Mouse (Mus musculus): ENCODE data around the gene Shbg. TPM values are rescaled to one million over a fixed set of nuclear protein-coding genes. Genes with fewer than 3 reads are reported as not detected.

Gene Shbg
- total RNA-seq, 4 experiments from 2014 or later, result 0.59 to 0.92 TPM; not detected in 2

GRCm38 (mm10) chr11:69601768-69602167 lies 15.9 kb downstream of the Shbg start:
- DNase-seq (ENCODE audit: low spot score in 2 of 2), result no peak

- peak; percentile 73 to 83 for DNase-seq (ENCODE audit: low spot score in 2 of 2)
These were observed 17.6 kb downstream of the Shbg start for GRCm38 (mm10) chr11:69600098-69600497.

GRCm38 (mm10) chr11:69599436-69599835 lies 18.3 kb downstream of the Shbg start:
- no peak for DNase-seq (ENCODE audit: low spot score in 2 of 2)

GRCm38 (mm10) chr11:69594853-69595252 lies 22.9 kb downstream of the Shbg start:
- DNase-seq (ENCODE audit: low spot score in 2 of 2), result no peak

GRCm38 (mm10) chr11:69592799-69593198 lies 24.9 kb downstream of the Shbg start:
- no peak for DNase-seq (ENCODE audit: low spot score in 2 of 2)

GRCm38 (mm10) chr11:69591899-69592637 lies 25.6 kb downstream of the Shbg start:
- DNase-seq (ENCODE audit: low spot score in 2 of 2), result peak; percentile 76 to 86

GRCm38 (mm10) chr11:69591424-69591823 lies 26.3 kb downstream of the Shbg start:
- no peak for DNase-seq (ENCODE audit: low spot score in 2 of 2)

DNA sequence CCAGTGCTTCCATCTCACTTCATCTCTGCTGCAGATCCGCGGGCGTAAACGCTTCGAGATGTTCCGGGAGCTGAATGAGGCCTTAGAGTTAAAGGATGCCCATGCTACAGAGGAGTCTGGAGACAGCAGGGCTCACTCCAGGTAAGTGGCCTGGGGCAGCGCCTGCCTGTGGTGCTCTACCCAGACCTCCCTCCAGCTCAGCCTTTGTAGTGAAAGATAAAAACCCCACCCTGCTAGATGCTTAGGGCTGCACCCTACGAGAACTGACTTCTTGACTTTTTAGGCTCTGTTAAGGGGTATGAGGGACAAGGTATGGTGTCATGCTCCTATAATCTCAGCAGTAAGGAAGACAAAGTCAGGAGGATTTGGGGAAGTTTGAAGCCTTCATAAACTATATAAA lies 27.1 kb downstream of the Shbg start:
- DNase-seq (ENCODE audit: low spot score in 2 of 2), result no peak

DNA sequence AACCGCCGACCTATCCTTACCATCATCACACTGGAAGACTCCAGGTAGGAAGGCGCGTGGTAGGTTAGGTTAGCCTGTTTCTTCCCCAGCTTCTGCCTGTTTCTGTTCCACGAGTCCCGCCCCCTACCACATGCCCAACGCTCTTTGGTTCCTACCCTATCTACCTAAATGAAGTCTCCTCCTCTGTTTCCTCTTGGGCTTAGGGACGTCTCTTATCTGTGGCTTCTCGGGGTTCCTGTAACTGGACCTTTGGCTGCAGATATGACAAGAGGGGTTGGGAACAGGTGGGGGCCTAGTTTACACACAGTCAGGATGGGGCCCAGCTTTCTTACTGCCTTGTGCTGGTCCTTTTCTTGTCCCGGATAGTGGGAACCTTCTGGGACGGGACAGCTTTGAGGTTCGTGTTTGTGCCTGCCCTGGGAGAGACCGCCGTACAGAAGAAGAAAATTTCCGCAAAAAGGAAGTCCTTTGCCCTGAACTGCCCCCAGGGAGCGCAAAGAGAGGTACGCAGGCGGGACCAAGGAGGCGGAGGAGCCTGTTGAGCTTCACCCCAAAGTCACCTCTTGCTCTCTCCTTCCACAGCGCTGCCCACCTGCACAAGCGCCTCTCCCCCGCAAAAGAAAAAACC lies 28.4 kb downstream of the Shbg start:
- no peak for DNase-seq (ENCODE audit: low spot score in 2 of 2)

DNA sequence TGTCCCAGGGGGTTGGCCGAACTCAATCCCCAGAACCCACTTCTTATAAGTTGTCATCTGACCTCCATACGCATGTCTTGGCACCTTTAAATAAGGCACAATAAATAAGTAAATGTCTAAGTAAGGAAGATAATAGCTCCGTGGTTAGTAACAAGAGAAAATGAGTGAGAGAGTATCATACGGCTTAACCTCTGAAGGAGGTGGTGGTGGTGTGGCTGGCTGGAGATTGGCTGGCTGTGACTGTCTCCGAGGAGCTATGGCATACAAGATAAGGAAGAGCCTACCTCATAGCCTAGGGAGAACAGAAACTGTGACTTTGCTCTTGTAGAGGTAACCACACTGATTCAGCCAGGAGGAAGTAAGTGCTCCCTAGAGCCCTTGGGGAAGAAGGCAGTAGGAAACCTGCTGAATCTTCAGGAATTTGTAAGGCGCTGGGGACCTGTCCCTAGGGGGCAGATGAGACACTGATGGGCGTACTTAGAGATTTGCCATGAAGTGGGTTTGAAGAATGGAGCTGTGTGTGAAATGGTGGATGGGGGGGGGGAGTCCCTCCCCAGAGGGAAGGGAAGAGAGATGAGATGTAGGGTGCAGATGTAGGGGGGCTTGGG lies 31.9 kb downstream of the Shbg start:
- DNase-seq (ENCODE audit: low spot score in 2 of 2), result no peak

GRCm38 (mm10) chr11:69584937-69585336 lies 32.8 kb downstream of the Shbg start:
- DNase-seq (ENCODE audit: low spot score in 2 of 2), result no peak

DNA sequence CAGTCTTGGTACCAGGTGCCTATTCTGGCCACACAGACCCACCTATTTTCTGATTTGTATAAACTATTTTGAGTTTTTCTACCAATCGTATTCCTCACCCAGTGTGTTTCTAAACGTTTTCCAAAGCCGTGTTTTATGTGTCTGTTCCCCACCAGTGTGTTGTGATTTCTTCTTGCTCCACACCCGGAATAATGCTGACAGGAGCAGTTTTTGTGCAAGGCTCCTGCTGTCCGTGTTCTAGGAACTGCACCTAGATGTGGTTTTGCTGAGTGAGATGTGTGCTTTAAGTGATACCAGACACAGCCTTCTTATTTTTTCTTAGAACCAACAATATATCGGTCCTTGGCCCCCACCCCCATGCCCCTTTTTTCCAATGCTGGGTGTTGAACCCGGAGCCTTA lies 33.7 kb downstream of the Shbg start:
- no peak for DNase-seq (ENCODE audit: low spot score in 2 of 2)

GRCm38 (mm10) chr11:69582230-69582805 lies 35.4 kb downstream of the Shbg start:
- no peak for DNase-seq (ENCODE audit: low spot score in 2 of 2)

DNA sequence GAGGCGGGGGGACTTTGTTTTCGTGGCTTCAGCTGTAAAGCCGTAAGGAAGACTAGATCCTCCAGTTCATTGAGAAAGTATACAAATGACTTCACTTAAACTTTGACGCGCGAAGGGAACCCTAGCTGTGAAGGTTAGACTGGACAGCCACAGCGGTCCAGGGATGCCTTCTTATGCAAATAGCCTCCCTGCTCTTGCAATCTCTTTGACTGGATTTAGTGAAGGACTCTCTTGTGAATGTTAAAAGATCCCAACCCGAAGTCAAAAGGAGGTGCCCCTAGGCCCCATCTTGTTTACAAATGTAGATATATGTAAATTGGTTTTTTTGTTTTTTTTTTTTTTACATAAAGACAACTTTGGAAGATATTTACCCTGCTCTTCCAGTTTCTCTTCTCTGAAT lies 35.9 kb downstream of the Shbg start:
- no peak for DNase-seq (ENCODE audit: low spot score in 2 of 2)

DNA sequence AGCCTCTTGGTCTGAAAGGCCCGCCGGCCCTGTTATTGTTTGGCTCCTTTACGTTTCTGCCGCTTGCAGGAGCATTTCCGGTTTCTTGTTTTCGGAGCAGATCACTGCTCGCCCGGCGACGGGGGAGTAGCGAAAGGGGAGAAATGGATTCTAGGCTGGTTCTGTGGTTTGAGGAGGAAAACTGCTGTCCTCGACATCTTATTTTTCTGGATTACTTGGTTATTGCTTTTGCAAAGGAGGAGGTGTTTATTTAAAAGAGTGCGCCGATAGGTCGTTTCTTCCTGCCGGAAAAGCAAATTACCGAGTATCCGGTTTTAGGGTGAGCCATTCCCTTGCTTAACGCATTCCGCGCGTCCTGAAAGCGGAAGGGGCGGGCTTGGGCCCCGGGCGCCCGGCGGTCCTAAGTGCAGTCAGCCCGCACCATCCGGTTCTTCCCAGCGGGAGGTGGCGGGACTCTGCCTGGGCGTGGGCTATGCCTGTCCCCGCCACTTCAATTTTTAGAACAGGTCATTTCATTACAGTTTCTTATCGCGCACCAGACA lies 36.5 kb downstream of the Shbg start:
- DNase-seq (ENCODE audit: low spot score in 2 of 2), result peak; percentile 86 to 89

- no peak for DNase-seq (ENCODE audit: low spot score in 2 of 2)
These were observed 37.0 kb downstream of the Shbg start for GRCm38 (mm10) chr11:69580572-69581146.

DNA sequence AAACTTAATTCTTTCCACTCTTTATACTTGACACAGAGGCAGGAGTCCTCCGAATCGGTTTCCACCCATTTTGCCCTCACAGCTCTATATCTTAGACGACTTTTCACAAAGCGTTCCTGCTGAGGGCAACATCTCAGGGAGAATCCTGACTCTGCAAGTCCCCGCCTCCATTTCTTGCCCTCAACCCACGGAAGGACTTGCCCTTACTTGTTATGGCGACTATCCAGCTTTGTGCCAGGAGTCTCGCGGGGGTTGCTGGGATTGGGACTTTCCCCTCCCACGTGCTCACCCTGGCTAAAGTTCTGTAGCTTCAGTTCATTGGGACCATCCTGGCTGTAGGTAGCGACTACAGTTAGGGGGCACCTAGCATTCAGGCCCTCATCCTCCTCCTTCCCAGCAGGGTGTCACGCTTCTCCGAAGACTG lies 37.6 kb downstream of the Shbg start, which contains the start of the genes Wrap53 and Trp53:
Gene Wrap53 (minus strand): TSS at position 165 of the 424 bp plus-strand sequence.
Gene Trp53 (plus strand): TSS at position 269 of the 424 bp plus-strand sequence.
- DNase-seq (ENCODE audit: low spot score in 2 of 2), result peak; percentile 88 to 92

- peak; percentile 98 to 100 for DNase-seq (ENCODE audit: low spot score in 2 of 2)
These were observed 38.3 kb downstream of the Shbg start for GRCm38 (mm10) chr11:69579128-69580017.

DNA sequence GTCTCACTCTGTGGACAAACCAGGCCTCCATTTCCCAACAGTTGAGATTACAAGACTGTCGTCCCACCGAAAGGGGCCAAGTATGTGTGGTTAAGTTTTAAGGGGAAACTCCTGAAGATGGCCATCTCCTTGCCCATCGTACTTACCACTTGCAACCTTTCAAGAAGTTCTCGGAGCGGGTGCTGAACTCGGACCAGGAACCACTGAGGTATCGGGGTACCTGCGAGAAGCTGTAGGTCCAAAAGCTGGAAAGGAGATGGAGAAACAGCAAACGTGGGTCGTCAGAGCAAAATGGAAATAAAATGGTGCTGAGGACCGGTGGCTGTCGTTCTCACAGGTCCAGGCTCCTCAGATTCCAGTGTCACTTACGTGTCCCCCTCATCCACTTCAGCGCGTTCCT lies 39.4 kb downstream of the Shbg start:
- no peak for DNase-seq (ENCODE audit: low spot score in 2 of 2)

DNA sequence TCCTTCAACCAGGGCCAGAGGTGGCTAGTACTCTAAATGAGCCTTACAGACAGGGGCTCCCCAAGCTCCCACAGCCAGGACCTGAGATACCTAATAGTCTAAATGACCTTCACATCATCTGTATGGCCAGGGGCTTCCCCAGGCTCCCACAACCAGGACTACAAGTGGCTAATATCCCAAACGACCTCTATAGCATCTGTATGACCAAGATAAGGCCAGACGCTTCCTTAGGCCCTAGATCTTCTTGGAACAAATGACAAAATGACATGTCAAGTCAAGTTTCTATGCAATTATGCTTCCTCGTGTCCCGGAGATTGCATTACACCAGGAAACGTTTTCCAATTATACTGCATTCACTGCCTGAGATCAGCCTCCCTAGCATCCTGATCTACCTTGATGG lies 41.4 kb downstream of the Shbg start:
- DNase-seq (ENCODE audit: low spot score in 2 of 2), result no peak

Measured in layer of hippocampus, adult 8-10 months (tissue).